Mouse (Mus musculus): ENCODE data around the gene Ppp1r12b. TPM values are rescaled to one million over a fixed set of nuclear protein-coding genes. Genes with fewer than 3 reads are reported as not detected.
A peak's percentile ranks its signal among the peaks of the same experiment; 100 is the strongest.

Gene Ppp1r12b
- total RNA-seq (2015; ENCODE audit: low replicate concordance) (0.63 and 1.5 TPM in 2 replicates), total RNA-seq (2017; ENCODE audit: low replicate concordance) (5.2 and 5.9 TPM in 2 replicates)

DNA sequence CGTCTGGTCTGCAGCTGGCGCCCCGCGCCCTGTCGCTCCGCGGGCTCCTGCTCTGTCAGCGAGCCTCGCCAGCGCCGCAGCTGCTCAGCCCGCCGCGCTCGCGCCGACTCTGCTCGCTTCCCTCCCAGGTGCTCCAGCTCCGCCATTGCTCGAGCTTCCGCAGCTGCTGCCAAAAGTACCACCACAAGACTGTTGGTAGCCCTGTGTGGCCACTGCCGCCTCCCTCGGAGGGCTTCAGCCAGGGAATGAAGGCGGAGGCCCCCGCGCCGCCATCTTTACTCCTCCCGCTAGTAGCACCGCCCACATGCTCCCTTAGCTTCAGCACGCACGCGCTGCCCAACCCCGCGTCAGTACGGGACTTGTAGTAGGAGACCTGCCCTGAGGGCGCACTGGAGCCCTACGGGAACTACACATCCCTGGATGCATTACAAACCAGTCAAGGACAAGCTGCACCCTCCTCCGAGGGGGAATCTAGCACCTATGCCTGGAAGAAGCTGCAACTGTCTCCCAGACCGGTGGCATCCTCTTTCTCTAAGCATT is at the start of gene Ppp1r12b:
TSS of gene Ppp1r12b (minus strand) at position 306 of the 540 bp plus-strand sequence.
- peak; percentile 100 for ATAC-seq (replicated peaks; ENCODE audit: low FRiP score, poor library complexity, severe bottlenecking)

DNA sequence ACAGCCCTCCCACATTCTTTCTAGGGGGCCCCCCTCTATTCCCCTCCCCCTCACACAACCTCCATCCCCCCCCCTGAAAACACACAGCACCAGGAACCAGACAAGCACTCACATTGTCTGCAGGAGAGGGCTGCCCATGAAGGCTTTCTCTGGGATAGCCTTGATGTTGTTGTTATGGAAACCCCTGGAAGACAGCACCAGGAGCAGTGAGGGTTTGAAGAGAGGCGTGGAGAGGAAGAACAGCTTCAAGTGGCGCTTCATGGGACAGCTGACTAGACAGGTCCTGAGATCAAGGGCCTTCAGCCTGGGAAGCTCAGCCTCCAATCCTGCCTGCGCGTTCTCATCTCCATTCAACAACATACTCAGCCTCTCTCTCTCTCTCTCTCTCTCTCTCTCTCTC is 47.6 kb upstream of the Ppp1r12b start:
- ATAC-seq (replicated peaks; ENCODE audit: low FRiP score, poor library complexity, severe bottlenecking), result no peak

DNA sequence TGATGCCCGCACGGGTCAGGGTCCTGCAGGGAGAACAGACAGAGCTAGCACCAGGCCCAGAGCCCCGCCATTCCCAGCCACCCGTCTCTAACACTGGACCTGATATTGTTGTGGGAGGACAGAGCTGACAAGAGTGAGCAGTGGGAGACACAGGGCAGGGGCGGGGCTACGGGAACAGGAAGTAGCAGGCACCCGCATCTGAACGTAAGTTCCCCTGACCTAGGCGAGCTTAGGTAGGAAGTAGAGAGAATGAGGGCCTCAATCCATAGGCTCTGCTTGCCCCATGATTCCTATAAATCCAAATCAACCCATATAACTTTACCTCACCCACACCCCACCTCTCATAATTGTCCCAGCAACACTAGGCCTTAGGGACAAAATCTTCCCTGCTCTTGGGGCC is 44.8 kb upstream of the Ppp1r12b start:
- no peak for ATAC-seq (replicated peaks; ENCODE audit: low FRiP score, poor library complexity, severe bottlenecking)

DNA sequence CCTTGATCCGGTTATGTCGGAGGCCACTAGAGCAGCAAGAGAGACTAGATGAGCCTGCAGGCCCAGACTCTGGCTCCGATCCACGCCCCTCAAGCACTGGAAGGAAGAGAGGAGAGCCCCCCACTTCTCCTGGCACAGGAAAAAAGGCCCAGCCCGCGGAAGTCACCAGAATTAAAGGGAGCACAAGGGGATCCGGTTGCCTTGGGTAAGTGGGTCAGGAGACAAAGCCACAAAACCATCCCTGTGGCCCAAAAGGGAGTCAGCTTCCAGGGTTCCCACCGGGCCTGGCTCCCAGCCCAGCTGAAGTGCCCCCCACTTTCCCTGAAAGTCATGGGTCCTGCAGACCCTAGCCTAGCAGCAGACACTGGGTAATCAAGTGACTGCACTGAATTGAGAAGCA is 42.5 kb upstream of the Ppp1r12b start:
- no peak for ATAC-seq (replicated peaks; ENCODE audit: low FRiP score, poor library complexity, severe bottlenecking)

DNA sequence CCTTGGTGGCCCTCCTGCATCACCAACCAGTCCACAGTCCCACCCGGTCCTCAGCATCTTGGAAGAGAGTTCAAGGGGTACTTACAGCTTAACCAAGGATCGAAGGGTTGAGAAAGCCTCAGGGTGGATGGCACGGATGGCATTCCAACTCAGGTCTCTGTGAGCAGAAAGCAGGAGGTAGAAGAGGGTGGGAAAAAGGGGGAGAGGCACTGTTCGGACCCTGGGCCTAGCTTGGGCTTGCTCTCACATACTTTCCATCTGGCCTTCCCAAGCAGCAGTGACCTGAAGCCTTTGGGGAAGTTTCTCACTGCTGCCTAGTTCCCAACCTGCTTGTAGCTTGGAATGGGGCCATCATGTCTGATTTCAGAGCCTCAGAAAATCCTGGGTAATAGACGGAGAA is 41.8 kb upstream of the Ppp1r12b start:
- no peak for ATAC-seq (replicated peaks; ENCODE audit: low FRiP score, poor library complexity, severe bottlenecking)

DNA sequence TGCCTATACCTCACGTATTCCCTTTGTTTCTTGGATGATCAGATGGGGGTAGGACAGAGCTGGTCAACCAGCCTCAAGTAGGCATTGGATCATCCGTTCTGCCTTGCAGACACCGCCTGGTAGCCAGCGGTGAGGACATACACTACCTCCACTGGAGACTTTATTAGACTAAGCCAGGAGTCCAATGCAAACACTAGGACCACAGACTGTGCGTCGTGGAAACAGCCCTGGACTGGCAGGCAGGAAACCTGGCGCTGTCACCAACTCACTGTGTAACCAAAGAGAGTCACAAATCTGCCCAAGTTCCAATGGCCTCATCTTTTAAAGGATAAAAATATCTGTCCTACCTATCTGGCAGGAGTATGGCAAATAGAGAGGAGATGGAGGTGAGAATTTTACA is 40.7 kb upstream of the Ppp1r12b start:
- ATAC-seq (replicated peaks; ENCODE audit: low FRiP score, poor library complexity, severe bottlenecking), result no peak

DNA sequence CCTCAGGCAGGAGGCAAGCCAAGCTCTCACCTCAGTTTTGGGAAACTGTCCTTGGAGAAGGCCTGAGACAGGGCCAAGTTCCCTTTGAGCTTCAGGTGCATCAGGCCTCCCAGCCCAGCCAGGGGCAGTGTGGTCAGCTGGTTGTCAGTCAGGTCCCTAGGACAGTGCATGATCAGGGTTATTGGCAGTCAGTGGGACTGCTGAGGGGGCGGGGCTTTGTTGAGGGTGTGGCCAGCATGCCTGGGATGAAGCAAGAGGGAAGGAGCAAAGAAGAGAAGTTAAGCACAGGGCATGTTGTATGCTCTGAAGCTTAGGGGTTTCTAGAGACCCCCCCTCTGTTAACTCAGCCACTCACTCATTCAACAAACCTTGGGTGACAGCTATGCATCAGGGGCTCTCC is 40.2 kb upstream of the Ppp1r12b start:
- no peak for ATAC-seq (replicated peaks; ENCODE audit: low FRiP score, poor library complexity, severe bottlenecking)

DNA sequence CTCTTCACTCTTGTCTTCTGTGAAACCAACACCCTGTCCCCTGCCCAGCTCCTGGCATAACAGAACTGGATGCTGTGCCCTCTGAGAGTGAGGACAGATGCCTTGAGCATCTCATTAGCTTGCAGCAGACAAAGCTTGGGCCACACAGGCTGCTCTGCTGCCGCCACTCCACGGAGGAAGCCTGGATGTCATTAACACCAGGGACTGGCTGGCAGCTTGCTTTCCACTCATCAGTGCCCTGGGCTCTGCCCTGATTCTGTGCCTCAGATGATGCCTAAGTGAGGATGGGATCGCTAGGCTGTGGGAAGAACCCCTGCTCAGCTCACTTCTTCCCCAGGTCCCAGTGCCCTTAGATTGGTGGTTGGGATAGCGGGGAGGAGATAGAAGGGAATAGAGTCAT is 39.7 kb upstream of the Ppp1r12b start:
- no peak for ATAC-seq (replicated peaks; ENCODE audit: low FRiP score, poor library complexity, severe bottlenecking)

DNA sequence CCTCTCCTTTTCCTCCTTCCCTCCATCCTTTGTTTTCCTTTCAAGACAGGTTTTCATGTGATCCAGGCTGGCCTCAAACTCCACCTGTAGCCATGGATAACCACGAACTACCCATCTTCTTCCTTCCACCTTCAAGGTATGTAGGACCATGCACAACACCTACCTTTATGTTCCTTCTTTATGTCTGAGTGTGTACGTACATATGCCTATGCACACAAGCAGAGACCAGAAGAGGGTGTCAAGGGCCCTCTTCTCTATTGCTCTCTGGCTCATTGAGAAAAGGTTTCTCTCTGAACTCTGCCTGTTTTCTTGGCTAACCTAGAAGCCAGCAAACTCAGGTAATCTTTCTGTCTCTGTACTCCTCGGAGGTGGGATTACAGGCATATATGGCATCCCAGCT is 39.0 kb upstream of the Ppp1r12b start:
- no peak for ATAC-seq (replicated peaks; ENCODE audit: low FRiP score, poor library complexity, severe bottlenecking)

DNA sequence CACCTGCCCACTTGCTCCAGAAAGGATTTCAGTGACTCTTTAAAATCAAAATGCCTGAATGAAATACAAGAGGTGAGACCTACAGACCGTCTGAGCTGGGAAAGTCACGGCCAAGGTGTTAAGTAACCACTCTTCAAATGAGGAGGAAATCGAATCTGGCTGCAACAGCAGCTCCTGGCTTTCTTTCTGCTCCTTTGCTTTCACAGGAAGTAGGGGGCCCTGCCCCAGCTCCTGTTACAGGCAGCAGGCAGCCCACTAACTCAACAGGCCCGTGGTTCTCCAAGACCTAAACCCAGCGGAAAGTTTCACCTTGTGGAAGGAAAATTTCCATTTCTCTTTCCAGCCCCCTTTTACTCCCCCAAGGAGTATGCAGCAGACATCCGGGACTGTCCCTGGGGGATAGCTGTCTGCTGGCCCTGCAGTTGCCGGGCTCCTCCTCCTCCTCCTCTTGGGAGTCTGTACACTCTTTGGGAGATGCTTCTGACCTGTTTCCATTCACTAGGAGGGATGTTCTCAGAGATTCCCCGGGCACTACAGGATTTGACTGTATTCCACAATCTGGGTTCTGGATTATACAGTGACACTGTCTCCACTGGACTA is 36.4 kb upstream of the Ppp1r12b start:
- ATAC-seq (replicated peaks; ENCODE audit: low FRiP score, poor library complexity, severe bottlenecking), result no peak

DNA sequence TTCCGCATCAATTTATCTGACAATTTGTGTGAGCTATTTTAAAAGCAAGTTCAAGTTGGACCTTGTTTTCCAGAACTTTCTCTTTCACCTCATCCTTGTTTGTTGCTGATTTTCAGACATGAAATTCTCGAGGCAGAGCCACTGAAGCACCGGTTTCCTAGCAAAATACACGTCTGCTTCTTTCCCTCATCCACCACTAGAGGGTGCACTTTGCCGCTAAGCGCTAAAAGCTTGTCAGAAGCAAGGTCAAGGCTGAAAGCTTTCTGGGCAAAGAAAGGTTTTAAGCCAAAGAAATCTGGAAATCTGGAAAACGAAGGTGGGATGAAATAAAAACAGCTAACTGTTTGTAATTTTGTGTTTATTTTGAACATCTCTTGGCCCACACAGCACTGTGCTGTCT is 33.6 kb upstream of the Ppp1r12b start:
- 0 out of 2 replicates have a peak, but pooled peaks have one; percentile 54 for ATAC-seq (replicated peaks; ENCODE audit: low FRiP score, poor library complexity, severe bottlenecking)

DNA sequence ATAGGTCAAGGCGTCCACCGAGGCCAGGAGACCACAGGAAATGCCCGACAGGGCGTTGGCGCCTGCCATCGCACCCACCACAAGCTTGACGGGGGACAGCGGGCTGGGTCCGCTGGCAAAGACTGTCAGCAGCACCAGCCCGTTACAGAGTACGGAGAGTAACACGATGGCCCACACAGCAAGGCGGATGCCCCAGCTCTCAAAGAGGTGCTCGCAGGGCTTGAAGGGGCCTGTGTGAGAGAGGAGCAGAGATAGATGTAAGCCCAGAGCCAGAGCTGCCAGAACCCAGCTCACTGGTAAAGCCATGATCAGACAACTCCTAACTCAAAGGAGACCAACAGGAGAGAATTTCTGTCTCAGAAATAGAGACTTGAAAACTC is 32.2 kb upstream of the Ppp1r12b start:
- no peak for ATAC-seq (replicated peaks; ENCODE audit: low FRiP score, poor library complexity, severe bottlenecking)

DNA sequence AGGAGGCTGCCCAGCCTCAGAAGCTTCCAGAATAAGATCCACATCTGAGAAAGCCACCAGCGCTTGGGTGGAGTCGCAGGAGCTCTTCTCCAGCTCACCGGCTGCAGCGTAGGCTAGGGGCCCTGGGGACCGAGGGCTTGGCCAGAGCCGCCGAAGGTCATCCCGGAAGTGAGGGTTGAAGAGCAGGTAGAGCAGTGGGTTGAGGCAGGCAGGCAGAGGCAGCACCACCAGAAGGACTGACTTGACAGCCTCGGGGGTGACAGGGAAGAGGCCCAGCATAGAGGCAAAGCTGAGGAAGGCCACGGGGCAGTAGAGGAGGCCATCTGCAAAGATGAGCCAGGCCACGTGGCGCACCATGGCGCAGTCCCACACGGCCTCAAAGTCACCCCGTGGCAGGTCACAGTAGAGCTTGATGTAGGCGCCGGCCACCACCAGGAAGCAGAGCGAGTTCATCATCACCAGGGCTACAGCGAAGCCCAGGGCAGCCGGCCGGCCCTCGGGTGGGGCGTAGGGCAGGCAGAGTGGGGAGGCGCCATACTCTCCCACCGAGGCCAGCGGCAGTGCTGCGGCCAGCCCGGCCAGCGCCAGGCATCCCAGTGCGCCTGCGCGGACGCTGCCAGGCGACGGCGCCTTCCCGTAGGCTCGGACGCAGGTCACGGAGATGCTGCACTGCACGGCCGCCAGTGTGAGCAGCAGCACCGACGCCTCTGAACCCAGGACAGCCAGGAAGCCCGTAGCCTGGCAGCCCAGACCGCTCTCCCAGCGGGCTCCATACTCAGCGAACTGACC is 31.6 kb upstream of the Ppp1r12b start:
- ATAC-seq (replicated peaks; ENCODE audit: low FRiP score, poor library complexity, severe bottlenecking), result no peak

DNA sequence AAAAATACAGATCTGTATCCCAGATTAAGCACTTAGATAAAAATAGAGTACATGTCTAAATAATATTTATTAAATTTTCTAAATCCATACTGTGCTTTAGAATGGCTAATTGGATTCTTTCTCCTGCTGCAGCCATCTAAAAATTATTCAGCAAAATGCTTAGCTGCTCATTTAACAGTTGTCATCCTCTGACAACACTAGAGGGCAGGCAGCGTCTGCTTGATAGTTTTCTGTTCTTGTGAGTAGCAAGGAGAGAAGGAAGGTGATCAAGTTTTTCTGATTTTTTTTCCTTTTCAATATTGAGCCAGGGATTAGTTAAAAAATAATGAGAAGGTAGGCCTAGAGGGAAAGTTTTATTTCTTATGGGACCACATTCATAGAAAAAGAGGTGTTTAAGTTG is 17.2 kb upstream of the Ppp1r12b start:
- ATAC-seq (replicated peaks; ENCODE audit: low FRiP score, poor library complexity, severe bottlenecking), result no peak

DNA sequence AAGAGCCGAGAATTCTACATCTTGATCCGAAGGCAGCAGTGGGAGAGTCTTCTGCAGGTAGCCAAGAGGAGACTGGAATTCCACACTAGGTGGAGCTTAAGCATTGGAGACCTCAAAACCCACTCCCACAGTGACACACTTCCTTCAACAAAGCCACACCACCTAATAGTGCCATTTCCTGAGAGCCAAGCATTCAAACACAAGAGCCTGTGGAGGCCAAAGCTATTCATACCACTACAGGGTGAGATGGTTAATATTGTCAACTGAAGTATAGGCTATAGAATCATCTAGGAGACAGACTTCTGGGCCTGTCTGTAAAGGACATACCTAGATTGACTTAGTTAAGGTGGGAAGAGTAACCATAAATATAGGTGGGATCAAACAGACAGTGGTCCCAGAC is 9.7 kb upstream of the Ppp1r12b start:
- no peak for ATAC-seq (replicated peaks; ENCODE audit: low FRiP score, poor library complexity, severe bottlenecking)

DNA sequence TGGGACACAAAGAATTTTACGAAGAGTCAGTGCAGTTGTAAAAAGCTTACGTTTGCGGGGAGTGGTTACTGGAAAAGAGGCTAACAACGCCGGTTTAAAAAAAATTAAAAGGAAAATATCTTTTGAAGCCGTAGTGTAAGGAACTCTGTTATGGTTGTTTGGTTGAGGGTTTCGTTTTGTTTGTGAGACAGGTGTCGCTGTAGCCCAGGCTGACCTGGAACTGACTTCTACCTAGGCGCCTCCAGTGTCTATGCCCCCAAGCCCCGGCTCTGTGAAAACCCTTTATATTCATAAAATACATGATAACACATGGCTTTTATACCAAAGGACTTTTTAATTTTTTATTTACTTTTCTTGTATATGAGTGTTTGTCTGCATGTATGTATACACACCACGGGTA is 7.1 kb upstream of the Ppp1r12b start:
- peak; percentile 74 for ATAC-seq (replicated peaks; ENCODE audit: low FRiP score, poor library complexity, severe bottlenecking)

DNA sequence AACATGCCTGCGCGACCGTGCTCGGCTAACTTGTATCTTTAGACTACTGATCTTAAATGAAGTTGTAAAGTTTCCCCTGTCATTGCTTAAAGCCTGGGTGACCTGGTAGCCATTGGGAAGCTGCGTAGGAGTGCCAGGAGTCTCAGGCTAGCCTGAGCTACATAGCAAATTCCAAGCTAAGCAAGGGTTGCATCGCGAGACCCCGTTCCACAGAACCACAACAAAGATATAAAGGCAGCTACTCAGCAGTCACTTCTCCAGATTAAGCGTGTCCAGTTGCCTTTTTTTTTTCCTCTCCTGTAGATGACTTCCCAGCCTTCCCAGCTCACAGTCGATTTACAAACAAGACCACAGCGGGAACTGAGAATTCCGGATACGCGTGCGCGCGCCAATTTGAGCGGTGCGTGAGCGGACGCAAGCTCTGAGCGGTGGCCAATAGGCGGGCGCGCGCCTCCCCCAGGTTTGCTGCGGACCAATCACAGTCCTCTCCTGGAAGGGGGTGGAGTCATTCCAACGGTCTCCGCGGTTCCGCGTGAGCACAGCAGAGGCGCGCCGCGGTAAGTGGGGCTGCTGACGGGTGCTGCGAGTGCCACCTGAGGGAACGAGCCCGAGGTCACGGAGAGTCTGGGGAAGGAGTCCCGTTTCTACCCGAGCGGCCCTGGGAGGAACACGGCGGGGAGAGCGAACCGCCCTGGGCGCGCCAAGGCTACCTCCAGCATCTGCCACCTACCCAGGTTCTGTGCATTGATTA is 6.5 kb upstream of the Ppp1r12b start, which contains the start of gene Ube2t:
TSS of gene Ube2t (plus strand) at position 513 of the 751 bp plus-strand sequence.
- ATAC-seq (replicated peaks; ENCODE audit: low FRiP score, poor library complexity, severe bottlenecking), result peak; percentile 98

DNA sequence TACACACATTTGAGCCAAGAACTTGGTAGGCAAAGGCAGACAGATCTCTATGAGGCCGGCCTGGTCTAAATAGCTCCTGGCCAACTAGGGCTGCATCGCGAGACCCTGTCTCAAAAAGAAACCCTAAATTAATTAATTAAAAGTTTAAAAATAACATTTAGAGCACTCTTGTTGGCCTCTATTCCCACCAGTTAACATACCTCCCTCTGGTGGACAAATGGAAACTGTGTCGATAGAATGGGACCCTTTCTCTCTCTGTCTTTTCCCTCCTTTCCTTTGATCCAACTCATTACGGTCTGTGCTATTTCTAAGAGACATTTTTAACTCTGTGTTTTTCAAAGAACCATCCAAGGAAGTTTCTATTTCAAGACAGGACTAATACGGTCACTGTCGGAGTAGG is 4.9 kb upstream of the Ppp1r12b start:
- ATAC-seq (replicated peaks; ENCODE audit: low FRiP score, poor library complexity, severe bottlenecking), result no peak

DNA sequence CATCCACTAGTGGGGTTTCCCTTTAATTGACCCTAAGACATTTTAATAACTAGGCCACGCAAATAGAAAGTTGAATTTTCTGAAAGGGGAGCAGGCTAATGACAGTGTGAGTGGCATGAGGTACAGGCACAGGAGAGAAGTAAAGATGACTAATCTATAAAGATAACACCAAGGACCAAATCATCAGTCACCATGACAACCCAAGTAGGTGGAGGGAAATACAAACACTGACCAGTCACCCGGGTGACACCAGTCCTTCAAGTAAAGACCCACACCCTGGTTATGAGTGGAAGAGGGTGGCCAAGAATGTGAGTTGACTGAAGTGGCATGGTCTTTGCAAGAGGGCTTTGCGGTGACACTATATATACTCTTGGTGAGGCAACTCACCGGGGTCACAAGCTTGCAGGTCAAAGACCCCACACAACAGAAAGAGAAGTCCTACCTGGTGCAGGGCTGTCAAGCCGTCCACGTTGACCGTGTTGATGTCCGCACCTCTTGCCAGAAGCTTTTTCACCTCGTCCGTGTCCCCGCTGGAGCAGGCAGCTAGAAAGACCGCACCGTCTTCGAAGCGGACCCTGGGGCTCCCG is 599 bp downstream of the Ppp1r12b start:
- ATAC-seq (replicated peaks; ENCODE audit: low FRiP score, poor library complexity, severe bottlenecking), result no peak

DNA sequence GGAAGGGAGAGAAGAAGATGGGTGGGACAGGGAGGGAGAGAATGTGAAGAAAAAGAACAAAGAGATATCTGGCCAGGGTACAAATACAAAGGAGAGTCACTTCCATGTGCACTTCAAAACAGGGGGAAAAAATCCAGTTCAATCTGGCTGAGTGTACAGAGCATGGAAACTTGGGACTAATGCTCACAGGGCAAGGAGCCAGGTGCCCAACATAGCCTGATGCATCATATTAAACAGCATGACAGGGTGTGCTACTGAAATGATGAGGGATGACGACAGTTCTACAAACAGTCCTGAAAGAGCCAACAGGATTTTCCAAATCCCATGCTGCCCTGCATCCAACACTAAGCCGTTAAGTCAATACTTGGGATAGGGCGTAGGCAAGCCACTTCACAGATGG is 5.8 kb downstream of the Ppp1r12b start:
- ATAC-seq (replicated peaks; ENCODE audit: low FRiP score, poor library complexity, severe bottlenecking), result no peak
